Mouse (Mus musculus): ENCODE results near the gene Babam2. TPM values are rescaled to one million over a fixed set of nuclear protein-coding genes. Genes with fewer than 3 reads are reported as not detected.
A peak's percentile ranks its signal among the peaks of the same experiment; 100 is the strongest.

Gene Babam2
- polyA plus RNA-seq, 1 experiment from 2014 or later: 62.9 TPM

- H3K4me1 ChIP-seq (ENCODE audit: control insufficient read depth, insufficient read depth, low read length): peaks cover 16% of the 10 kb centered on the region; the same call in 1 of the 2 replicates
- no peak for ATAC-seq (ENCODE audit: insufficient number of reproducible peaks, insufficient read depth, low FRiP score, low read depth)
- no peak overlapping the region for H3K4me2 ChIP-seq (replicated peaks; ENCODE audit: low read depth, low read length)
- H3K4me3 ChIP-seq (ENCODE audit: low read depth, low read length): no peak overlapping the region
- no peaks in the 10 kb centered on the region for H3K9me3 ChIP-seq (ENCODE audit: control insufficient read depth, low read depth, low read length)
- peak overlapping the region; percentile 39; the same call in 1 of the 2 replicates for H3K27ac ChIP-seq (ENCODE audit: low read length)
- no peaks in the 10 kb centered on the region for H3K36me3 ChIP-seq (ENCODE audit: control insufficient read depth, insufficient read depth, low read length)
- H3K9ac ChIP-seq (replicated peaks; ENCODE audit: low read depth, low read length): no peak overlapping the region
- no peaks in the 10 kb centered on the region for H3K27me3 ChIP-seq (ENCODE audit: control insufficient read depth, insufficient read depth, low read length)
- 82% methylated on average over 3 of the region's 3 CpGs for WGBS
Observed at GRCm38 (mm10) chr5:32070781-32071180, 373.3 kb downstream of the Babam2 start.

- no peaks in the 10 kb centered on the region for H3K9me3 ChIP-seq (ENCODE audit: control insufficient read depth, low read depth, low read length)
- H3K4me1 ChIP-seq (ENCODE audit: control insufficient read depth, insufficient read depth, low read length): peaks cover 11% of the 10 kb centered on the region; the same call in 1 of the 2 replicates
- H3K36me3 ChIP-seq (ENCODE audit: control insufficient read depth, insufficient read depth, low read length): no peaks in the 10 kb centered on the region
- H3K4me3 ChIP-seq (ENCODE audit: low read depth, low read length): no peak overlapping the region
- peak overlapping the region; percentile 39; the same call in 1 of the 2 replicates for H3K27ac ChIP-seq (ENCODE audit: low read length)
- no peak for ATAC-seq (ENCODE audit: insufficient number of reproducible peaks, insufficient read depth, low FRiP score, low read depth)
- WGBS: 58% methylated on average over 4 of the region's 4 CpGs
- no peaks in the 10 kb centered on the region for H3K27me3 ChIP-seq (ENCODE audit: control insufficient read depth, insufficient read depth, low read length)
- no peak overlapping the region for H3K9ac ChIP-seq (replicated peaks; ENCODE audit: low read depth, low read length)
- no peak overlapping the region for H3K4me2 ChIP-seq (replicated peaks; ENCODE audit: low read depth, low read length)
Observed at GRCm38 (mm10) chr5:32071314-32071713, 373.8 kb downstream of the Babam2 start.

- Histone ChIP-seq H3K4me3 (ENCODE audit: low read depth, low read length) (no peak overlapping the region), H3K27ac (ENCODE audit: low read length) (no peak overlapping the region)
- ATAC-seq (ENCODE audit: insufficient number of reproducible peaks, insufficient read depth, low FRiP score, low read depth): 0 out of 2 replicates have a peak, but pooled peaks have one; percentile 49
Observed at GRCm38 (mm10) chr5:32071824-32072223, 374.3 kb downstream of the Babam2 start.

GRCm38 (mm10) chr5:32072877-32073276 is 375.4 kb downstream of the Babam2 start:
- Histone ChIP-seq H3K4me2 (replicated peaks; ENCODE audit: low read depth, low read length) (no peak overlapping the region), H3K9ac (replicated peaks; ENCODE audit: low read depth, low read length) (no peak overlapping the region), H3K27ac (ENCODE audit: low read length) (no peak overlapping the region), H3K4me3 (ENCODE audit: low read depth, low read length) (no peak overlapping the region), H3K4me1 (ENCODE audit: control insufficient read depth, insufficient read depth, low read length) (0 out of 2 replicates have a peak, but pooled peaks cover 6% of the 10 kb centered on the region), H3K27me3 (ENCODE audit: control insufficient read depth, insufficient read depth, low read length) (no peaks in the 10 kb centered on the region), H3K9me3 (ENCODE audit: control insufficient read depth, low read depth, low read length) (no peaks in the 10 kb centered on the region), H3K36me3 (ENCODE audit: control insufficient read depth, insufficient read depth, low read length) (no peaks in the 10 kb centered on the region)
- no peak for ATAC-seq (ENCODE audit: insufficient number of reproducible peaks, insufficient read depth, low FRiP score, low read depth)
- WGBS: 96% methylated on average over 3 of the region's 3 CpGs

More at GRCm38 (mm10) chr5:32071824-32072223, 374.3 kb downstream of the Babam2 start:
- Histone ChIP-seq H3K4me1 (ENCODE audit: control insufficient read depth, insufficient read depth, low read length) (peaks cover 7% of the 10 kb centered on the region; the same call in 1 of the 2 replicates), H3K36me3 (ENCODE audit: control insufficient read depth, insufficient read depth, low read length) (no peaks in the 10 kb centered on the region), H3K9ac (replicated peaks; ENCODE audit: low read depth, low read length) (no peak overlapping the region), H3K9me3 (ENCODE audit: control insufficient read depth, low read depth, low read length) (no peaks in the 10 kb centered on the region), H3K27me3 (ENCODE audit: control insufficient read depth, insufficient read depth, low read length) (no peaks in the 10 kb centered on the region), H3K4me2 (replicated peaks; ENCODE audit: low read depth, low read length) (no peak overlapping the region)
- WGBS: 79% methylated on average over 5 of the region's 5 CpGs

GRCm38 (mm10) chr5:32074053-32074452 is 376.6 kb downstream of the Babam2 start:
- ATAC-seq (ENCODE audit: insufficient number of reproducible peaks, insufficient read depth, low FRiP score, low read depth): no peak
- H3K36me3 ChIP-seq (ENCODE audit: control insufficient read depth, insufficient read depth, low read length): no peaks in the 10 kb centered on the region
- 0 out of 2 replicates have a peak, but pooled peaks cover 10% of the 10 kb centered on the region for H3K4me1 ChIP-seq (ENCODE audit: control insufficient read depth, insufficient read depth, low read length)
- no peak overlapping the region for H3K27ac ChIP-seq (ENCODE audit: low read length)
- no peak overlapping the region for H3K4me2 ChIP-seq (replicated peaks; ENCODE audit: low read depth, low read length)
- H3K9me3 ChIP-seq (ENCODE audit: control insufficient read depth, low read depth, low read length): no peaks in the 10 kb centered on the region
- H3K9ac ChIP-seq (replicated peaks; ENCODE audit: low read depth, low read length): no peak overlapping the region
- no peaks in the 10 kb centered on the region for H3K27me3 ChIP-seq (ENCODE audit: control insufficient read depth, insufficient read depth, low read length)
- no peak overlapping the region for H3K4me3 ChIP-seq (ENCODE audit: low read depth, low read length)
- 78% methylated on average over 3 of the region's 3 CpGs for WGBS

GRCm38 (mm10) chr5:32077139-32077538 is 379.7 kb downstream of the Babam2 start:
- 84% methylated on average over 3 of the region's 3 CpGs for WGBS
- H3K4me1 ChIP-seq (ENCODE audit: control insufficient read depth, insufficient read depth, low read length): 0 out of 2 replicates have a peak, but pooled peaks cover 12% of the 10 kb centered on the region
- no peak for ATAC-seq (ENCODE audit: insufficient number of reproducible peaks, insufficient read depth, low FRiP score, low read depth)

GRCm38 (mm10) chr5:32078986-32079385 is 381.5 kb downstream of the Babam2 start:
- no peaks in the 10 kb centered on the region for H3K9me3 ChIP-seq (ENCODE audit: control insufficient read depth, low read depth, low read length)
- no peaks in the 10 kb centered on the region for H3K27me3 ChIP-seq (ENCODE audit: control insufficient read depth, insufficient read depth, low read length)
- WGBS: 40% methylated on average over 4 of the region's 4 CpGs
- no peak overlapping the region for H3K27ac ChIP-seq (ENCODE audit: low read length)
- peaks cover 14% of the 10 kb centered on the region; the same call in 1 of the 2 replicates for H3K4me1 ChIP-seq (ENCODE audit: control insufficient read depth, insufficient read depth, low read length)
- H3K4me3 ChIP-seq (ENCODE audit: low read depth, low read length): no peak overlapping the region
- no peak for ATAC-seq (ENCODE audit: insufficient number of reproducible peaks, insufficient read depth, low FRiP score, low read depth)
- H3K4me2 ChIP-seq (replicated peaks; ENCODE audit: low read depth, low read length): no peak overlapping the region
- no peak overlapping the region for H3K9ac ChIP-seq (replicated peaks; ENCODE audit: low read depth, low read length)
- H3K36me3 ChIP-seq (ENCODE audit: control insufficient read depth, insufficient read depth, low read length): no peaks in the 10 kb centered on the region

More at GRCm38 (mm10) chr5:32077139-32077538, 379.7 kb downstream of the Babam2 start:
- Histone ChIP-seq H3K4me2 (replicated peaks; ENCODE audit: low read depth, low read length) (no peak overlapping the region), H3K9ac (replicated peaks; ENCODE audit: low read depth, low read length) (no peak overlapping the region), H3K4me3 (ENCODE audit: low read depth, low read length) (no peak overlapping the region), H3K36me3 (ENCODE audit: control insufficient read depth, insufficient read depth, low read length) (no peaks in the 10 kb centered on the region), H3K27me3 (ENCODE audit: control insufficient read depth, insufficient read depth, low read length) (no peaks in the 10 kb centered on the region), H3K27ac (ENCODE audit: low read length) (no peak overlapping the region), H3K9me3 (ENCODE audit: control insufficient read depth, low read depth, low read length) (no peaks in the 10 kb centered on the region)

- no peak for ATAC-seq (ENCODE audit: insufficient number of reproducible peaks, insufficient read depth, low FRiP score, low read depth)
- Histone ChIP-seq H3K4me1 (ENCODE audit: control insufficient read depth, insufficient read depth, low read length) (peaks cover 20% of the 10 kb centered on the region; the same call in 1 of the 2 replicates), H3K4me3 (ENCODE audit: low read depth, low read length) (no peak overlapping the region), H3K27ac (ENCODE audit: low read length) (no peak overlapping the region), H3K4me2 (replicated peaks; ENCODE audit: low read depth, low read length) (no peak overlapping the region), H3K27me3 (ENCODE audit: control insufficient read depth, insufficient read depth, low read length) (no peaks in the 10 kb centered on the region), H3K9ac (replicated peaks; ENCODE audit: low read depth, low read length) (no peak overlapping the region), H3K36me3 (ENCODE audit: control insufficient read depth, insufficient read depth, low read length) (no peaks in the 10 kb centered on the region), H3K9me3 (ENCODE audit: control insufficient read depth, low read depth, low read length) (no peaks in the 10 kb centered on the region)
- WGBS: 45% methylated on average over 7 of the region's 7 CpGs
Observed at GRCm38 (mm10) chr5:32080490-32081219, 383.2 kb downstream of the Babam2 start.
